Mouse (Mus musculus) lung, postnatal 0 days (tissue): ENCODE measurements around the gene Sergef.

Experiments used
- CTCF ChIP-seq: IDR thresholded peaks from 2 replicates; pipeline ENCODE4 v1.5.1; 2016; ENCODE audit warnings: antibody characterized with exemption, mild to moderate bottlenecking
- EP300 ChIP-seq: IDR thresholded peaks from 2 replicates; pipeline ENCODE4 v1.6.1; 2016; ENCODE audit warnings: antibody characterized with exemption, mild to moderate bottlenecking, control low read depth

GRCm38 (mm10) chr7:46473141-46473540 lies 166.5 kb downstream of the Sergef start:
- TF ChIP-seq CTCF (no peak), EP300 (no peak)
